Mouse (Mus musculus) liver, embryonic 12.5 days (tissue): Measurements from ENCODE around the gene Map4k5. TPM values are rescaled to one million over a fixed set of nuclear protein-coding genes. Genes with fewer than 3 reads are reported as not detected.
A peak's percentile ranks its signal among the peaks of the same experiment; 100 is the strongest.

Source experiments
- ATAC-seq: fragments of 200-750 bp; cut with Nextera tagmentation; 2 replicates; pipeline ENCODE4 v1.8.0; 2017; ENCODE audit warnings: moderate number of reproducible peaks, mild to moderate bottlenecking, moderate library complexity
- H3K27ac ChIP-seq: fragments of 300-500 bp; sonication (generic); 2 replicates; pipeline ENCODE4 v1.5.1; 2016; ENCODE audit warnings: mild to moderate bottlenecking
- H3K27me3 ChIP-seq: fragments of 300-500 bp; sonication (generic); replicated peaks from 2 replicates; pipeline ENCODE4 v1.6.1; 2016; ENCODE audit warnings: mild to moderate bottlenecking, moderate library complexity
- H3K36me3 ChIP-seq: fragments of 300-500 bp; sonication (generic); 2 replicates; pipeline ENCODE4 v1.6.1; 2016; ENCODE audit warnings: mild to moderate bottlenecking, moderate library complexity
- H3K4me1 ChIP-seq: fragments of 300-500 bp; sonication (generic); 2 replicates; pipeline ENCODE4 v1.6.1; 2016
- H3K4me2 ChIP-seq: fragments of 300-500 bp; sonication (generic); 2 replicates; pipeline ENCODE4 v1.6.1; 2016; ENCODE audit warnings: mild to moderate bottlenecking, moderate library complexity
- H3K4me3 ChIP-seq: fragments of 300-500 bp; sonication (generic); 2 replicates; pipeline ENCODE4 v1.5.1; 2016; ENCODE audit warnings: mild to moderate bottlenecking, moderate library complexity
- H3K9ac ChIP-seq: fragments of 300-500 bp; sonication (generic); 2 replicates; pipeline ENCODE4 v1.6.1; 2016; ENCODE audit warnings: mild to moderate bottlenecking, moderate library complexity
- H3K9me3 ChIP-seq: fragments of 300-500 bp; sonication (generic); replicated peaks from 2 replicates; pipeline ENCODE4 v1.6.1; 2016; ENCODE audit warnings: mild to moderate bottlenecking, moderate library complexity
- WGBS: fragments of 180-500 bp; shearing (Covaris S2); methylation state at CpG from one replicate; pipeline ENCODE4 v1.1.7; 2016; ENCODE audit not compliant: insufficient replicate concordance; 5-methylcytosine and 5-hydroxymethylcytosine counted together
- polyA plus RNA-seq: library from polyadenylated mRNA; unstranded; fragments of >200 nt; fragmentation: Nextera tagmentation; extraction: Ambion mirVana; gene quantifications from 2 replicates; pipeline ENCODE4 v1.2.1, GENCODE M21; 2016

The Map4k5 gene
- polyA plus RNA-seq, 1 experiment from 2014 or later: 31.8 TPM

GRCm38 (mm10) chr12:69776607-69777340 lies 116.2 kb downstream of the Map4k5 start:
- H3K4me1 ChIP-seq: peaks cover 43% of the 10 kb centered on the region
- no peak overlapping the region for H3K27ac ChIP-seq
- H3K36me3 ChIP-seq: no peaks in the 10 kb centered on the region
- 0 out of 2 replicates have a peak, but pooled peaks cover 4% of the 10 kb centered on the region for H3K27me3 ChIP-seq
- 49% methylated on average over 11 of the region's 11 CpGs for WGBS
- ATAC-seq: peak; percentile 39; the same call in 1 of the 2 replicates
- H3K4me3 ChIP-seq: no peak overlapping the region
- 0 out of 2 replicates have a peak overlapping the region, but pooled peaks have one; percentile 12 for H3K9ac ChIP-seq
- H3K4me2 ChIP-seq: peak overlapping the region; percentile 19
- no peaks in the 10 kb centered on the region for H3K9me3 ChIP-seq

DNA sequence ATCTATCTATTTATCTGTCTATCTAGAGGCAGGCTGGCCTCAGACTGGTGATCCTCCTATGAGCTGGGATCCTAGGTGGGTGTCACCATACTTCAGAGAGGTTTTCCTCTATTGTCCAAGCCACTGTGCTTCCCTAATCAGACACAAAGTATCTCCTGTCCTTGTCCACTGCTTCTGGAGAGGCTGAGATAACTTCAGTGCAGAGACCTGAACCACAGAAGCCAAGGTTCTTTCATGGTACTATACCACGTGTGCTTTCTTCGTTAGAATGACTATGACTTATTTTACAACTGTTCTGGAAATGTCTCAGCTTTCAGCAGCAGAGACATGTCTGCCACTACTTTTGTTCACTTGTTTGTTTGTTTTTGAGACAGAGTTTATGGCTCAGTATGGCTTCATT lies 124.2 kb downstream of the Map4k5 start:
- Histone ChIP-seq H3K27ac (peak overlapping the region; percentile 37), H3K4me1 (peaks cover 55% of the 10 kb centered on the region), H3K4me3 (no peak overlapping the region), H3K9ac (peak overlapping the region; percentile 14; the same call in 1 of the 2 replicates), H3K9me3 (no peaks in the 10 kb centered on the region), H3K4me2 (no peak overlapping the region), H3K36me3 (no peaks in the 10 kb centered on the region), H3K27me3 (no peaks in the 10 kb centered on the region)
- ATAC-seq: peak; percentile 60
- 37% methylated on average over 2 of the region's 2 CpGs for WGBS

DNA sequence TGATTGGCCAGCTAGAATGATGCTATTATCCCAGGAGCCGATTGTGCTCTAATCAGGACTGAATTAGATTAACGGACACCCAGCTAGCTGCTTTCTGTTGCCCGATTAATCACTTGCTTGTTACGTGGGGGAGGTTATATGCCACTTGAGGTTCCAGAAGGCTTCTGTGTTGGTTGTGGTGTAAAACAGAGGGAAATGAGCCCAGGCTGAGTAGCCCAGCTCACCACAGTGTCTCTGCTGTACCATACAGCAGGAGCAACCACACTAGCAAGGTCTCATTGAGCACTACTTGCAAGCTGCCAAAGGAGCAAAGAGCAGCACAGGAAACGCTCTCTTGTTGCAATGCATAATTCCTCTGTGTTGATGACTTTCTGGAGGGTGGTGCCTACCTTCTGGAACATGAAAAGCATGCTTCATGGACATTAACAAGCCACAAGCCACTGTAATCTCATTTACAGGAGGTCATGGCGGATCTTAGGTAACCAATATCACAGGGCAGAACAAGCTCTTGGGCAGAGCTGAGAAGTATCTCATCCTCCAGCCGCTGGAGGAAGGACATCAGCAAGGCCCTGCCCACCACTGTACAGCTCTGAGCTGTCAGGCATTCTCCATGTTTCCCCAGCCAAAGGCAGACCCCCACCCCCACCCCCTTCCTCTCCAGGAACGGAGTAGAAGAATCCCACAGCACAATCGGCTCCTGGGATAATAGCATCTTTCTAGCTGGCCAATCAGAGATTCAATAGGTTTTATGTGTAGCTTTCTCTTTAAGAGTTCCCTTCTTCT lies 125.3 kb downstream of the Map4k5 start:
- peak overlapping the region; percentile 66 for H3K27ac ChIP-seq

GRCm38 (mm10) chr12:69766185-69766904 lies 126.7 kb downstream of the Map4k5 start:
- Histone ChIP-seq H3K9ac (no peak overlapping the region), H3K4me1 (peaks cover 53% of the 10 kb centered on the region), H3K36me3 (no peaks in the 10 kb centered on the region), H3K27me3 (no peaks in the 10 kb centered on the region), H3K27ac (peak overlapping the region; percentile 33; the same call in 1 of the 2 replicates), H3K4me3 (no peak overlapping the region), H3K4me2 (no peak overlapping the region), H3K9me3 (no peaks in the 10 kb centered on the region)
- ATAC-seq: 0 out of 2 replicates have a peak, but pooled peaks have one; percentile 26
- 59% methylated on average over 10 of the region's 10 CpGs for WGBS

More for the DNA sequence above, 125.3 kb downstream of the Map4k5 start:
- Histone ChIP-seq H3K4me1 (peaks cover 59% of the 10 kb centered on the region), H3K27me3 (no peaks in the 10 kb centered on the region), H3K36me3 (no peaks in the 10 kb centered on the region), H3K9ac (no peak overlapping the region; the same call in 1 of the 2 replicates), H3K4me3 (no peak overlapping the region), H3K9me3 (no peaks in the 10 kb centered on the region), H3K4me2 (no peak overlapping the region)
- WGBS: 56% methylated on average over 9 of the region's 9 CpGs
- peak; percentile 55; the same call in 1 of the 2 replicates for ATAC-seq

GRCm38 (mm10) chr12:69765543-69765942 lies 127.5 kb downstream of the Map4k5 start:
- ATAC-seq: no peak
- Histone ChIP-seq H3K4me3 (no peak overlapping the region), H3K9ac (no peak overlapping the region), H3K9me3 (no peaks in the 10 kb centered on the region), H3K4me2 (no peak overlapping the region), H3K36me3 (no peaks in the 10 kb centered on the region), H3K27ac (0 out of 2 replicates have a peak overlapping the region, but pooled peaks have one; percentile 33), H3K27me3 (no peaks in the 10 kb centered on the region), H3K4me1 (peaks cover 61% of the 10 kb centered on the region)
- WGBS: 86% methylated on average over 9 of the region's 9 CpGs

DNA sequence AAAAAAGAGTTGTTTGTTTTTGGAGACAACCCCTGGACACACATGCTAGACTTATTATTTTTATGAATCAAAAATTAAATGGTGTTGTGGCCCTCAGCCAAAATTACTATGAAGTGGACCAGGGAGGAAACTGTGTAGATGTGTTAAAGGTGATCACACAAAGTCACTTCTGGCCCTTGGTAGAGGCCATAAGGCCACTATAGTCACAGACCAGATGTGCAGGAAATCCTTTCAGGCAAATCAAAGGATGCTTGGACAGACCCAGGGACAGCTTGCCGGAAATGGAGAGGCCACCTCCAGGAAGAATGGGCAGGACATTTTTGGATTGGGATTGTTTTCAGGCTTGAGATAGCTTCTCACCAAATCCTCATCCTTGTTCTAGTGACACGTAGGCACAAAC lies 131.4 kb downstream of the Map4k5 start:
- no peak overlapping the region for H3K4me3 ChIP-seq
- no peaks in the 10 kb centered on the region for H3K27me3 ChIP-seq
- no peak overlapping the region for H3K9ac ChIP-seq
- H3K4me1 ChIP-seq: peaks cover 68% of the 10 kb centered on the region
- H3K36me3 ChIP-seq: no peaks in the 10 kb centered on the region
- peak overlapping the region; percentile 8 for H3K27ac ChIP-seq
- H3K9me3 ChIP-seq: no peaks in the 10 kb centered on the region
- H3K4me2 ChIP-seq: no peak overlapping the region
- 70% methylated on average over 2 of the region's 2 CpGs for WGBS
- no peak for ATAC-seq

DNA sequence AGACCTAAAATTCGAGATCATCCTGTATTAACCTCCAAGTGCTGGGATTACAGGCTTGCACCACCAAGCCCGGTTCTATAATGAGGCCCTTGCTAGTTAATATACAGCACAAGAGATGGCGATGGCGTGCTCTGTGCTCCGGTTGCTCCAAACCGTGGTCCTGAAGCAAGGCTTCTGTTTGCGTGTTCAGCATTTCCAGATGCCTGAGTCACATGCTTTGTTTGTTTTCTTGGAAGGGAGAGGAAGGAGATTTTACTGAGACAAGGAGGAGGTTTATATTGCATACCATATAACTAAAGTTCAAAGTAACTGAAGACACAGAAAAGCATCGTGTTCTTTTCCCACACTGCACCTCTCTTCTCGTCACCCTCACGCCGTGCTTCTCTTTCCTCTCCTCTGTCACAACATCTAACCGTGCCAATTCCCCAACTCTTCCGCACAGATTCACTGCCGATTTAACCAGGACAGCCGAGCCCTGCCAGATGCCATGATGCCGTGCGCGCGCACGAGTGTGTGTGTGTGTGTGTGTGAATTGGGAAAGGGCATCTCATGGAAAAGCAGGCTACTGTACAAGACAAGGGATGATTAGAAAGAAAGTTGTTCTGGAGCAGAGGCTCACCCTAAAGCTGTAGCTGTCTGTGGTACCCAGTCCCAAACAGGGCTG lies 132.1 kb downstream of the Map4k5 start:
- ATAC-seq: no peak
- WGBS: 89% methylated on average over 20 of the region's 20 CpGs
- Histone ChIP-seq H3K4me1 (peaks cover 68% of the 10 kb centered on the region), H3K9ac (no peak overlapping the region), H3K27ac (peak overlapping the region; percentile 98), H3K4me2 (no peak overlapping the region), H3K27me3 (no peaks in the 10 kb centered on the region), H3K36me3 (no peaks in the 10 kb centered on the region), H3K4me3 (no peak overlapping the region), H3K9me3 (no peaks in the 10 kb centered on the region)

DNA sequence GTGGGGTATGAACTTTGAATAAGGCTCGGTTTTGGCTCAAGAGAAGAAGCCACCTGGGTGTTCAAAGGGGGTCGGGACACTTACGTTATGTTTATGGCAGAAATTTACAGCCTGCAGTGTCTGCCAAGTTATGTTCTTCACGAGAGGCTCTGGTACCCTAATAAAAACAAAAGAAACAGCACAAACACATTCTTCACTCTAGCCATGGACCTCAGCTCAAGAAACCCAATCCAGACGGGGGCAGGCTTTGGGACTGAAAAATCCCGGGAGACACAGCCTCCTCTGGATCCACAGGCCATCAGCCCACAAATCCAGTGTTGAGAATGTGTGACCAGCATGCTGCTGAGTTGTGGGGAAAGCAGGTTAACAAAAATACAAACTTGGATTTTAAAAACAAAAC lies 133.0 kb downstream of the Map4k5 start:
- no peaks in the 10 kb centered on the region for H3K36me3 ChIP-seq
- no peaks in the 10 kb centered on the region for H3K27me3 ChIP-seq
- no peaks in the 10 kb centered on the region for H3K9me3 ChIP-seq
- H3K4me1 ChIP-seq: peaks cover 70% of the 10 kb centered on the region
- H3K4me2 ChIP-seq: peak overlapping the region; percentile 68
- peak overlapping the region; percentile 98 for H3K27ac ChIP-seq
- 40% methylated on average over 6 of the region's 6 CpGs for WGBS
- H3K4me3 ChIP-seq: no peak overlapping the region
- ATAC-seq: no peak
- peak overlapping the region; percentile 71 for H3K9ac ChIP-seq

DNA sequence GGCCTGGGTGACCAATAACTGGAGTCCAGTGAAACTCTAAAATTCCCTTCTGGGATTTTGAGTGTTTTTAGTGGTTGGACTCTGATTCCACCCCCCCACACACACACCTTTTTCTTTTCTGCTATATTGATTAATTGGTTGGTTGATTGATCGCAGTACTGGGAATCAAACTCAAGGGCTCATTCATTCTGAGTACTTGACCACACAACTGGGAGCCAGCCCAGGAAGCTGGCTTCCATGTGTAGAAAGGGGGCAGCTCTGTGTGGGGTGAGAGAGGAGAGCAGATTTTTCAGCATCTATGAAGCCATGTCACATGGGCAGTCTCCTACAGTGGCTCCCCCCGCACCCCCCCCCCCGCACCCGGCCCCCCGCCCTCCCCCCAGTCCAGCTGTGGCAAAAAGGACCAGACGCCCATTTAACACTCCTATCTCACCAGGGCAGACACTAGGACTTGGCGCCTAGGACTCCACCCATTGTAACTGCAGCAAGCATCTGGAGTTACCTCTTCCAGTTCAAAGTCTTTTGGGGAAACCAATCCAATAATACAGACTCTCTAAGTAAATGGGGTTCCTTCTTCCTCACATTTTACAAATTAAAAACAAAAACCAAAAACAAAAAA lies 133.6 kb downstream of the Map4k5 start:
- no peaks in the 10 kb centered on the region for H3K27me3 ChIP-seq
- H3K4me3 ChIP-seq: peak overlapping the region; percentile 34
- ATAC-seq: peak; percentile 79
- WGBS: 12% methylated on average over 7 of the region's 7 CpGs
- H3K27ac ChIP-seq: peak overlapping the region; percentile 98
- H3K4me1 ChIP-seq: peaks cover 70% of the 10 kb centered on the region
- no peaks in the 10 kb centered on the region for H3K9me3 ChIP-seq
- H3K36me3 ChIP-seq: no peaks in the 10 kb centered on the region
- peak overlapping the region; percentile 68 for H3K4me2 ChIP-seq
- peak overlapping the region; percentile 71 for H3K9ac ChIP-seq

DNA sequence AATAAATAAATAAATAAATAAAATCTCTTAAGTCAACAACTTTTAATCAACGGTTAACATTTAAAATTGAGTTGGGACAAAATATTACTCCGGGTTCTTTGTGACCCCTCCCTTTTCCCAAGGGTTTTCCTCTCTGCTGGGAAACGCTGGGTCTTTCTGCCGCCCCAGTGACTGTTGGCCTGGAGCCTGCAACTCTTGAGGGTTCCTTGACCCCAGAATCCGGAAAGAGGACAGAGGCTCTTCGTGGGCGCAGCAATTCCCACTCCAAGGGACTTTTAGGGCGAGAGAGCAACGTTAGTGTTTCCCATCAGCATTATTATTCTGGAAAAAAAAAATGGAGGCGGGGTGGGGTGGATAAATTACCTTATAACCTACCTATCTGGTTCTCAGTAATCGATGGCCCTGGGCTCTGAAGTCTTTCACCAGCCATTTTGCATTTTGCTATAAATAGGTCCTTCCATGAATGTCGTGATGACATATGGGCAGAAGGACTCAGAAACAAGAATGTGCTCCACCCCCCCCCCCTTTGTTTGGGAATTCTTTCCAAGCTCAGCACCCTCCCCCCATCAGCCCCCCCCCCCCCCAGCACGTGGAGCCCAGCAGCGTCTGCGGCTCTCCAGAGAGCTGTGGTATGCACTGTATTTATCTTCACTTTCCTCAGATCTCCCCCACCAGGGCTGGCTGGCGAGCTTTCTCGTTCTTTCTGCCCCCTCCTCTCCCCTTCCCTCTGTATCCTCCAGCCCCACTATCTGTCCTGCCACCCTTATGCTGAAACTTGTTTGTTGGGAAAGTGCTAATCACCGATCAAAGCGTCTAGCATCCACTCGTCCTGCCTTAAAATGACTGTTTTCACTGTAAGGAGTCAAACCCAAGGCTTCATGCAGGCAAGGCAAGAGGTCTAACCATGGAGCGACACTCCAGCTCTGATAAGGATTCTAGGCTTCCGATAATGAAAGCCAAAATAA lies 134.5 kb downstream of the Map4k5 start:
- Histone ChIP-seq H3K27ac (peak overlapping the region; percentile 98), H3K4me2 (peak overlapping the region; percentile 68), H3K4me1 (peaks cover 70% of the 10 kb centered on the region), H3K4me3 (peak overlapping the region; percentile 34), H3K27me3 (no peaks in the 10 kb centered on the region), H3K9ac (peak overlapping the region; percentile 69), H3K36me3 (no peaks in the 10 kb centered on the region), H3K9me3 (no peaks in the 10 kb centered on the region)
- 3% methylated on average over 22 of the region's 22 CpGs for WGBS
- 0 out of 2 replicates have a peak, but pooled peaks have one; percentile 8 for ATAC-seq
